Comparison of ENCODE assay signal across 9 mouse cellular contexts in genomic region chr15:101472952-101473528, GRCm38 (mm10). TPM values are rescaled to one million over a fixed set of nuclear protein-coding genes. Genes with fewer than 3 reads are reported as not detected.
A peak's percentile ranks its signal among the peaks of the same experiment; 100 is the strongest.
DNase-seq lines count a peak whose midpoint lies in the region.
"Had no signal": no experiment of that assay in that cellular context is flagged by ENCODE, and none has a peak within 500 bp of the region (broad histone marks: within the 10 kb centered on the region; RNA-seq: fewer than 3 reads in every experiment).

Krt86 (plus strand) TSS chr15:101473478.

- WGBS in limb, embryonic 10.5 days, result 28% methylated on average over 10 of the region's 10 CpGs

- H3K36me3 ChIP-seq in limb, embryonic 10.5 days, result no peaks in the 10 kb centered on the region

- H3K27me3 ChIP-seq in limb, embryonic 10.5 days (ENCODE audit: low read depth, poor library complexity, severe bottlenecking), result peaks cover 7% of the 10 kb centered on the region; the same call in 1 of the 2 replicates

- DNase-seq in kidney, postnatal 10 days, result peak; percentile 68
- DNase-seq in kidney, adult 8-10 months, result no peak
- peak; percentile 28 for DNase-seq in ES-CJ7 (ENCODE audit: low read depth, low spot score)
- DNase-seq in adrenal gland, postnatal 14 days, result peak; percentile 77
- DNase-seq in limb, embryonic 10.5 days (ENCODE audit: low spot score), result peak; percentile 82
- DNase-seq in layer of hippocampus, postnatal 25 days (ENCODE audit: extremely low spot score in 1 of 2, low spot score in 1 of 2), result no peak
- DNase-seq in left cerebral cortex, adult 9 months (ENCODE audit: low spot score in 2 of 2), result no peak
- DNase-seq in layer of hippocampus, adult 8-10 months (ENCODE audit: low spot score in 2 of 2), result no peak

- no peaks in the 10 kb centered on the region for H3K4me1 ChIP-seq in limb, embryonic 10.5 days
- H3K4me1 ChIP-seq: megakaryocyte, embryonic 14.5 days had no signal

- no peak within 1 kb of the TSS for H3K27ac ChIP-seq in limb, embryonic 10.5 days

- H3K9me3 ChIP-seq in limb, embryonic 10.5 days (replicated peaks), result no peaks in the 10 kb centered on the region
- H3K9me3 ChIP-seq: megakaryocyte, embryonic 14.5 days had no signal

- H3K4me3 ChIP-seq in limb, embryonic 10.5 days, result no peak within 1 kb of the TSS
- H3K4me3 ChIP-seq: megakaryocyte, embryonic 14.5 days had no signal

RNA-seq across cellular contexts. Expression of gene Krt86, which starts in this region (rescaled TPM):
- not detected in 2 replicates for total RNA-seq in adrenal gland, postnatal 14 days (2021)
- not detected in 2 replicates for polyA plus RNA-seq in limb, embryonic 10.5 days (2016; fragmentation: Nextera tagmentation; extraction: Ambion mirVana)
- total RNA-seq in layer of hippocampus, postnatal 25 days (2021), result not detected
- not detected for total RNA-seq in layer of hippocampus, adult 8-10 months (2022)

Comparison
In these comparisons a context has a peak if more than half of its experiments do, and no peak if none do; other contexts are left out.
1. DNase-seq: peak in kidney, postnatal 10 days (single experiment) and ES-CJ7 (single experiment); none in kidney, adult 8-10 months (0 of 2), layer of hippocampus, postnatal 25 days (0 of 2), left cerebral cortex, adult 9 months (0 of 2) and layer of hippocampus, adult 8-10 months (0 of 2).
2. Peak in DNase-seq in adrenal gland, postnatal 14 days; RNA of the gene not detected or under 1 TPM.
3. Peak in DNase-seq in limb, embryonic 10.5 days; RNA of the gene not detected or under 1 TPM.